Mouse (Mus musculus): ENCODE measurements around the gene Zdhhc7. TPM values are rescaled to one million over a fixed set of nuclear protein-coding genes. Genes with fewer than 3 reads are reported as not detected.
A peak's percentile ranks its signal among the peaks of the same experiment; 100 is the strongest.

The Zdhhc7 gene
- polyA plus RNA-seq, 1 experiment from 2014 or later: 33.0 TPM

GRCm38 (mm10) chr8:120062742-120063141 is 38.5 kb downstream of the Zdhhc7 start:
- H3K27ac ChIP-seq (ENCODE audit: low read length): no peak overlapping the region
- no peak for DNase-seq (ENCODE audit: low spot score)
- no peaks in the 10 kb centered on the region for H3K4me1 ChIP-seq (ENCODE audit: insufficient read depth, low read depth, low read length)
- WGBS: 86% methylated on average over 14 of the region's 14 CpGs
- no peaks in the 10 kb centered on the region for H3K27me3 ChIP-seq (replicated peaks; ENCODE audit: insufficient read depth, low read length)
- H3K4me3 ChIP-seq (ENCODE audit: low read depth, low read length): no peak overlapping the region
- no peaks in the 10 kb centered on the region for H3K9me3 ChIP-seq (ENCODE audit: low read length)
- no peak for ATAC-seq
- no peak for TF ChIP-seq EP300 (IDR thresholded peaks at IDR 0.05)
- TF ChIP-seq CTCF (IDR thresholded peaks at IDR 0.05): no peak
- no peak overlapping the region for H3K4me2 ChIP-seq (replicated peaks; ENCODE audit: low read depth, low read length)
- H3K36me3 ChIP-seq (ENCODE audit: insufficient read depth, low read length): no peaks in the 10 kb centered on the region
- H3K9ac ChIP-seq (replicated peaks; ENCODE audit: low read depth): no peak overlapping the region

GRCm38 (mm10) chr8:120057078-120057477 is 44.2 kb downstream of the Zdhhc7 start:
- DNase-seq (ENCODE audit: low spot score): no peak
- WGBS: 55% methylated on average over 2 of the region's 2 CpGs
- Histone ChIP-seq H3K4me1 (ENCODE audit: insufficient read depth, low read depth, low read length) (no peaks in the 10 kb centered on the region), H3K27me3 (replicated peaks; ENCODE audit: insufficient read depth, low read length) (no peaks in the 10 kb centered on the region), H3K4me3 (ENCODE audit: low read depth, low read length) (no peak overlapping the region), H3K36me3 (ENCODE audit: insufficient read depth, low read length) (no peaks in the 10 kb centered on the region), H3K4me2 (replicated peaks; ENCODE audit: low read depth, low read length) (no peak overlapping the region), H3K27ac (ENCODE audit: low read length) (no peak overlapping the region), H3K9me3 (ENCODE audit: low read length) (no peaks in the 10 kb centered on the region), H3K9ac (replicated peaks; ENCODE audit: low read depth) (no peak overlapping the region)
- TF ChIP-seq EP300 (IDR thresholded peaks at IDR 0.05): no peak
- TF ChIP-seq CTCF (IDR thresholded peaks at IDR 0.05): no peak
- peak; percentile 53; the same call in 1 of the 2 replicates for ATAC-seq

GRCm38 (mm10) chr8:120054833-120055232 is 46.4 kb downstream of the Zdhhc7 start:
- H3K27ac ChIP-seq (ENCODE audit: low read length): no peak overlapping the region
- TF ChIP-seq EP300 (IDR thresholded peaks at IDR 0.05) (no peak), CTCF (IDR thresholded peaks at IDR 0.05) (no peak)
- H3K9me3 ChIP-seq (ENCODE audit: low read length): no peaks in the 10 kb centered on the region
- H3K4me3 ChIP-seq (ENCODE audit: low read depth, low read length): no peak overlapping the region
- H3K4me1 ChIP-seq (ENCODE audit: insufficient read depth, low read depth, low read length): no peaks in the 10 kb centered on the region
- DNase-seq (ENCODE audit: low spot score): no peak
- no peaks in the 10 kb centered on the region for H3K27me3 ChIP-seq (replicated peaks; ENCODE audit: insufficient read depth, low read length)
- H3K4me2 ChIP-seq (replicated peaks; ENCODE audit: low read depth, low read length): no peak overlapping the region
- H3K36me3 ChIP-seq (ENCODE audit: insufficient read depth, low read length): no peaks in the 10 kb centered on the region
- no peak overlapping the region for H3K9ac ChIP-seq (replicated peaks; ENCODE audit: low read depth)
- WGBS: 76% methylated on average over 3 of the region's 3 CpGs
- ATAC-seq: no peak

- TF ChIP-seq EP300 (IDR thresholded peaks at IDR 0.05) (no peak), CTCF (IDR thresholded peaks at IDR 0.05) (no peak)
Measured at GRCm38 (mm10) chr8:120052318-120052717, 49.0 kb downstream of the Zdhhc7 start.

GRCm38 (mm10) chr8:120051908-120052307 is 49.4 kb downstream of the Zdhhc7 start:
- no peak overlapping the region for H3K27ac ChIP-seq (ENCODE audit: low read length)

More at GRCm38 (mm10) chr8:120052318-120052717, 49.0 kb downstream of the Zdhhc7 start:
- H3K4me3 ChIP-seq (ENCODE audit: low read depth, low read length): no peak overlapping the region
- H3K27me3 ChIP-seq (replicated peaks; ENCODE audit: insufficient read depth, low read length): no peaks in the 10 kb centered on the region
- WGBS: 59% methylated on average over 8 of the region's 8 CpGs
- ATAC-seq (peak; percentile 46; the same call in 1 of the 2 replicates), DNase-seq (ENCODE audit: low spot score) (peak; percentile 53)
- H3K27ac ChIP-seq (ENCODE audit: low read length): no peak overlapping the region
- H3K36me3 ChIP-seq (ENCODE audit: insufficient read depth, low read length): no peaks in the 10 kb centered on the region
- H3K9me3 ChIP-seq (ENCODE audit: low read length): no peaks in the 10 kb centered on the region
- no peak overlapping the region for H3K4me2 ChIP-seq (replicated peaks; ENCODE audit: low read depth, low read length)
- no peaks in the 10 kb centered on the region for H3K4me1 ChIP-seq (ENCODE audit: insufficient read depth, low read depth, low read length)
- H3K9ac ChIP-seq (replicated peaks; ENCODE audit: low read depth): no peak overlapping the region

GRCm38 (mm10) chr8:120051006-120051405 is 50.3 kb downstream of the Zdhhc7 start:
- Histone ChIP-seq H3K4me3 (ENCODE audit: low read depth, low read length) (no peak overlapping the region), H3K9me3 (ENCODE audit: low read length) (no peaks in the 10 kb centered on the region), H3K9ac (replicated peaks; ENCODE audit: low read depth) (no peak overlapping the region), H3K4me1 (ENCODE audit: insufficient read depth, low read depth, low read length) (no peaks in the 10 kb centered on the region), H3K27ac (ENCODE audit: low read length) (no peak overlapping the region), H3K27me3 (replicated peaks; ENCODE audit: insufficient read depth, low read length) (no peaks in the 10 kb centered on the region), H3K36me3 (ENCODE audit: insufficient read depth, low read length) (no peaks in the 10 kb centered on the region), H3K4me2 (replicated peaks; ENCODE audit: low read depth, low read length) (no peak overlapping the region)
- DNase-seq (ENCODE audit: low spot score): peak; percentile 49
- ATAC-seq: peak; percentile 39
- 41% methylated on average over 4 of the region's 4 CpGs for WGBS
- TF ChIP-seq EP300 (IDR thresholded peaks at IDR 0.05) (no peak), CTCF (IDR thresholded peaks at IDR 0.05) (no peak)

More at GRCm38 (mm10) chr8:120051908-120052307, 49.4 kb downstream of the Zdhhc7 start:
- no peaks in the 10 kb centered on the region for H3K4me1 ChIP-seq (ENCODE audit: insufficient read depth, low read depth, low read length)
- H3K9ac ChIP-seq (replicated peaks; ENCODE audit: low read depth): no peak overlapping the region
- WGBS: 82% methylated on average over 4 of the region's 4 CpGs
- ATAC-seq (no peak), DNase-seq (ENCODE audit: low spot score) (no peak)
- H3K9me3 ChIP-seq (ENCODE audit: low read length): no peaks in the 10 kb centered on the region
- H3K27me3 ChIP-seq (replicated peaks; ENCODE audit: insufficient read depth, low read length): no peaks in the 10 kb centered on the region
- TF ChIP-seq CTCF (IDR thresholded peaks at IDR 0.05) (no peak), EP300 (IDR thresholded peaks at IDR 0.05) (no peak)
- no peak overlapping the region for H3K4me3 ChIP-seq (ENCODE audit: low read depth, low read length)
- no peaks in the 10 kb centered on the region for H3K36me3 ChIP-seq (ENCODE audit: insufficient read depth, low read length)
- no peak overlapping the region for H3K4me2 ChIP-seq (replicated peaks; ENCODE audit: low read depth, low read length)

GRCm38 (mm10) chr8:120050376-120050775 is 50.9 kb downstream of the Zdhhc7 start:
- H3K9me3 ChIP-seq (ENCODE audit: low read length): no peaks in the 10 kb centered on the region
- no peaks in the 10 kb centered on the region for H3K36me3 ChIP-seq (ENCODE audit: insufficient read depth, low read length)
- ATAC-seq: no peak
- H3K9ac ChIP-seq (replicated peaks; ENCODE audit: low read depth): no peak overlapping the region
- no peak overlapping the region for H3K4me3 ChIP-seq (ENCODE audit: low read depth, low read length)
- H3K4me2 ChIP-seq (replicated peaks; ENCODE audit: low read depth, low read length): no peak overlapping the region
- WGBS: 71% methylated on average over 10 of the region's 10 CpGs
- no peaks in the 10 kb centered on the region for H3K4me1 ChIP-seq (ENCODE audit: insufficient read depth, low read depth, low read length)
- no peak for DNase-seq (ENCODE audit: low spot score)
- no peaks in the 10 kb centered on the region for H3K27me3 ChIP-seq (replicated peaks; ENCODE audit: insufficient read depth, low read length)
- H3K27ac ChIP-seq (ENCODE audit: low read length): no peak overlapping the region; the same call in 1 of the 2 replicates
- no peak for TF ChIP-seq EP300 (IDR thresholded peaks at IDR 0.05)
- TF ChIP-seq CTCF (IDR thresholded peaks at IDR 0.05): no peak

Measured in lung, postnatal 0 days (tissue).